Mouse (Mus musculus) lung, embryonic 16.5 days (tissue): ENCODE results near the gene Ccdc121. TPM values are rescaled to one million over a fixed set of nuclear protein-coding genes. Genes with fewer than 3 reads are reported as not detected.

Experiments
- ATAC-seq: fragments of 200-750 bp; cut with Nextera tagmentation; 2 replicates; pipeline ENCODE4 v1.8.0; 2017; ENCODE audit warnings: low read depth, mild to moderate bottlenecking, moderate library complexity
- H3K27ac ChIP-seq: fragments of 300-500 bp; sonication (generic); 2 replicates; pipeline ENCODE4 v1.5.1; 2014; ENCODE audit warnings: mild to moderate bottlenecking, control low read depth, low read length
- H3K27me3 ChIP-seq: fragments of 300-500 bp; sonication (generic); 2 replicates; pipeline ENCODE4 v1.6.1; 2014; ENCODE audit warnings: low read depth, low read length, mixed read lengths; ENCODE audit not compliant: control insufficient read depth, insufficient read depth
- H3K36me3 ChIP-seq: fragments of 300-500 bp; sonication (generic); 2 replicates; pipeline ENCODE4 v1.6.1; 2014; ENCODE audit warnings: low read length; ENCODE audit not compliant: control insufficient read depth, insufficient read depth
- H3K4me1 ChIP-seq: fragments of 300-500 bp; sonication (generic); replicated peaks from 2 replicates; pipeline ENCODE4 v1.6.1; 2014; ENCODE audit warnings: low read length, mixed read lengths; ENCODE audit not compliant: control insufficient read depth, insufficient read depth
- H3K4me2 ChIP-seq: fragments of 300-500 bp; sonication (generic); 2 replicates; pipeline ENCODE4 v1.6.1; 2014; ENCODE audit warnings: low read depth, low read length, control low read depth
- H3K4me3 ChIP-seq: fragments of 300-500 bp; sonication (generic); 2 replicates; pipeline ENCODE4 v1.5.1; 2014; ENCODE audit warnings: mild to moderate bottlenecking, low read length, control low read depth
- H3K9ac ChIP-seq: fragments of 300-500 bp; sonication (generic); 2 replicates; pipeline ENCODE4 v1.6.1; 2014; ENCODE audit warnings: low read length, control low read depth
- H3K9me3 ChIP-seq: fragments of 300-500 bp; sonication (generic); 2 replicates; pipeline ENCODE4 v1.6.1; 2016; ENCODE audit warnings: low read length; ENCODE audit not compliant: control insufficient read depth
- WGBS: fragments of 180-500 bp; shearing (Covaris S2); extraction: QIAGEN DNeasy Blood & Tissue Kit; methylation state at CpG from one replicate; pipeline ENCODE4 v1.1.7; 2014; 5-methylcytosine and 5-hydroxymethylcytosine counted together
- polyA plus RNA-seq: library from polyadenylated mRNA; unstranded; fragments of >200 nt; fragmentation: Nextera tagmentation; extraction: Ambion mirVana; gene quantifications from 2 replicates; pipeline ENCODE4 v1.2.1, GENCODE M21; 2015

Gene Ccdc121
- polyA plus RNA-seq, 1 experiment from 2014 or later: 0.58 TPM

GRCm38 (mm10) chr1:181543711-181544383 is 32.6 kb upstream of the Ccdc121 start:
- H3K9ac ChIP-seq: no peak overlapping the region
- H3K36me3 ChIP-seq: no peaks in the 10 kb centered on the region
- H3K27me3 ChIP-seq: no peaks in the 10 kb centered on the region
- no peak overlapping the region for H3K27ac ChIP-seq
- H3K4me2 ChIP-seq: no peak overlapping the region
- 65% methylated on average over 5 of the region's 5 CpGs for WGBS
- ATAC-seq: no peak
- no peak overlapping the region for H3K4me3 ChIP-seq
- H3K4me1 ChIP-seq: peaks cover 16% of the 10 kb centered on the region
- H3K9me3 ChIP-seq: no peaks in the 10 kb centered on the region

GRCm38 (mm10) chr1:181539846-181540769 is 28.9 kb upstream of the Ccdc121 start:
- WGBS: 49% methylated on average over 22 of the region's 22 CpGs
- Histone ChIP-seq H3K9me3 (no peaks in the 10 kb centered on the region), H3K27ac (peak overlapping the region; percentile 43; the same call in 1 of the 2 replicates), H3K4me3 (no peak overlapping the region), H3K4me2 (no peak overlapping the region), H3K36me3 (no peaks in the 10 kb centered on the region), H3K27me3 (no peaks in the 10 kb centered on the region), H3K9ac (no peak overlapping the region), H3K4me1 (peaks cover 28% of the 10 kb centered on the region)
- ATAC-seq: peak; percentile 41; the same call in 1 of the 2 replicates

GRCm38 (mm10) chr1:181537627-181538525 is 26.6 kb upstream of the Ccdc121 start:
- Histone ChIP-seq H3K4me1 (peaks cover 33% of the 10 kb centered on the region), H3K4me2 (no peak overlapping the region), H3K27me3 (no peaks in the 10 kb centered on the region), H3K9me3 (no peaks in the 10 kb centered on the region), H3K9ac (no peak overlapping the region), H3K27ac (0 out of 2 replicates have a peak overlapping the region, but pooled peaks have one; percentile 2), H3K36me3 (no peaks in the 10 kb centered on the region), H3K4me3 (no peak overlapping the region)
- WGBS: 78% methylated on average over 9 of the region's 9 CpGs
- no peak for ATAC-seq

- no peaks in the 10 kb centered on the region for H3K27me3 ChIP-seq
- H3K27ac ChIP-seq: peak overlapping the region; percentile 3
- H3K9ac ChIP-seq: no peak overlapping the region
- no peaks in the 10 kb centered on the region for H3K9me3 ChIP-seq
- no peak overlapping the region for H3K4me2 ChIP-seq
- WGBS: 21% methylated on average over 10 of the region's 10 CpGs
- ATAC-seq: peak; percentile 80
- H3K36me3 ChIP-seq: no peaks in the 10 kb centered on the region
- H3K4me3 ChIP-seq: no peak overlapping the region
- peaks cover 27% of the 10 kb centered on the region for H3K4me1 ChIP-seq
Measured at GRCm38 (mm10) chr1:181535165-181535873, 24.1 kb upstream of the Ccdc121 start.

- no peak overlapping the region for H3K4me3 ChIP-seq
- peak overlapping the region; percentile 87 for H3K27ac ChIP-seq
- peak; percentile 92 for ATAC-seq
- no peaks in the 10 kb centered on the region for H3K36me3 ChIP-seq
- H3K4me2 ChIP-seq: no peak overlapping the region
- peak overlapping the region; percentile 43 for H3K9ac ChIP-seq
- H3K27me3 ChIP-seq: no peaks in the 10 kb centered on the region
- peaks cover 15% of the 10 kb centered on the region for H3K4me1 ChIP-seq
- 26% methylated on average over 4 of the region's 4 CpGs for WGBS
- H3K9me3 ChIP-seq: no peaks in the 10 kb centered on the region
Measured at GRCm38 (mm10) chr1:181529368-181529767, 18.1 kb upstream of the Ccdc121 start.

- Histone ChIP-seq H3K4me1 (peaks cover 15% of the 10 kb centered on the region), H3K4me2 (no peak overlapping the region), H3K9ac (no peak overlapping the region), H3K36me3 (no peaks in the 10 kb centered on the region), H3K4me3 (no peak overlapping the region), H3K9me3 (no peaks in the 10 kb centered on the region), H3K27me3 (no peaks in the 10 kb centered on the region), H3K27ac (no peak overlapping the region)
- 43% methylated on average over 5 of the region's 5 CpGs for WGBS
- ATAC-seq: no peak
Measured at GRCm38 (mm10) chr1:181525996-181526395, 14.7 kb upstream of the Ccdc121 start.

- no peaks in the 10 kb centered on the region for H3K27me3 ChIP-seq
- no peak overlapping the region for H3K27ac ChIP-seq
- H3K36me3 ChIP-seq: no peaks in the 10 kb centered on the region
- 56% methylated on average over 5 of the region's 5 CpGs for WGBS
- no peaks in the 10 kb centered on the region for H3K9me3 ChIP-seq
- ATAC-seq: no peak
- H3K4me3 ChIP-seq: no peak overlapping the region
- no peak overlapping the region for H3K9ac ChIP-seq
- H3K4me2 ChIP-seq: no peak overlapping the region
- peaks cover 4% of the 10 kb centered on the region for H3K4me1 ChIP-seq
Measured at GRCm38 (mm10) chr1:181523831-181524230, 12.6 kb upstream of the Ccdc121 start.

- ATAC-seq: 0 out of 2 replicates have a peak, but pooled peaks have one; percentile 26
- Histone ChIP-seq H3K27me3 (no peaks in the 10 kb centered on the region), H3K9me3 (no peaks in the 10 kb centered on the region), H3K4me2 (no peak overlapping the region), H3K4me3 (no peak overlapping the region), H3K27ac (no peak overlapping the region), H3K4me1 (no peaks in the 10 kb centered on the region), H3K36me3 (no peaks in the 10 kb centered on the region), H3K9ac (no peak overlapping the region)
- 52% methylated on average over 11 of the region's 11 CpGs for WGBS
Measured at GRCm38 (mm10) chr1:181521401-181522091, 10.3 kb upstream of the Ccdc121 start.
